Mouse (Mus musculus): ENCODE measurements around the gene Mapk8ip1. TPM values are rescaled to one million over a fixed set of nuclear protein-coding genes. Genes with fewer than 3 reads are reported as not detected.

Gene Mapk8ip1
- total and polyA plus RNA-seq, 2 experiments: 0.65 to 1.6 TPM

DNA sequence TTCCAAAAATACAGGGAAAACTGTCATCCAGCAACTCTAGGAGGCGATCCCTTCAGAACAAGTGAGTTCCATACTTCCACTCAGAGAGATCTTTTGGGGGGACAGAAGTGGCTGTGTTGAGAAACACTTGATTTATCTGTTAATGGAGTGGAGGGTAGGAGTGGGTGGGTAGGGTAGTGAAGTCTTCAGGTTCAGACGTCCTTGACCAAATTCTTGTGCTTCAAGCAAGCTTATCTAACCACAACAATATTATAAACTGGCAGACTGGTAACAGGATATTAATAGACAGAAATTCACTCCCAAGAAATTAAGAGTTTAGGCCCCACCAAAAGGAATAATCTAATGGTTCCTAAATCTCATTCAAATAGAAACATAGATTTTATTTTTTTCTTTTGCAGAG lies 29.0 kb upstream of the Mapk8ip1 start:
- Histone ChIP-seq H3K27me3 (ENCODE audit: control insufficient read depth, insufficient read depth, low read length) (no peaks in the 10 kb centered on the region), H3K79me2 (ENCODE audit: control insufficient read depth, insufficient read depth, low read length) (peaks cover 20% of the 10 kb centered on the region), H3K4me3 (ENCODE audit: insufficient read depth, low read depth, low read length) (no peak overlapping the region), H3K27ac (replicated peaks; ENCODE audit: insufficient read depth, low read depth, low read length) (no peak overlapping the region), H3K36me3 (ENCODE audit: control insufficient read depth, insufficient read depth, low read length) (peaks cover 8% of the 10 kb centered on the region; the same call in 1 of the 2 replicates), H3K9ac (ENCODE audit: low read depth, low read length) (no peak overlapping the region), H3K4me1 (ENCODE audit: control insufficient read depth, insufficient read depth, low read length) (peaks cover 23% of the 10 kb centered on the region)
- DNase-seq (ENCODE audit: extremely low read depth, low read depth, low spot score): no peak
- TF ChIP-seq CTCF (IDR thresholded peaks at IDR 0.05; ENCODE audit: low read depth, low read length) (no peak), POLR2A (IDR thresholded peaks at IDR 0.05; ENCODE audit: extremely low read depth, insufficient read depth, low read length) (no peak)
- WGBS: 73% methylated on average over 2 of the region's 2 CpGs

DNA sequence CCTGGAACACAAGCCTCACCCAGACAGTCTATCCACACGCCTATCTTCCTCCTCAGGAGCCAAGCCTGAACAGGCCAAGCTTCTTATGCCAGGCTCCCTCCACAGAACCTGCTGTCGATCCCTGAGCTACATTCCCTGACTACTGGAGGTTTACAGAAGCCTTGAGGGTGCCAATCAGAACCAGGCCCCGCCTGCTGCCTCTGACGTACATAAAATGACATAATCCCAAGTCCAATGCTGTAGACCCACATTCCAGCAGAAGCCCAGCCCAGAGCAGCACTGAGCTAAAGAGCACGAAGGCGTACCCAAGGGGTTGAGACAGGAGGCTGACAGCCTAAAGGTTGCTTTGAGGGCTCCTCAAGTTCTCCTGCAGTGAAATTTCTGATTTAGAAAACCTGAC lies 26.8 kb upstream of the Mapk8ip1 start:
- no peak overlapping the region for H3K4me3 ChIP-seq (ENCODE audit: insufficient read depth, low read depth, low read length)

GRCm38 (mm10) chr2:92426426-92426825 lies 25.4 kb upstream of the Mapk8ip1 start:
- Histone ChIP-seq H3K27me3 (ENCODE audit: control insufficient read depth, insufficient read depth, low read length) (no peaks in the 10 kb centered on the region), H3K27ac (replicated peaks; ENCODE audit: insufficient read depth, low read depth, low read length) (peak overlapping the region; percentile 35), H3K9ac (ENCODE audit: low read depth, low read length) (no peak overlapping the region), H3K36me3 (ENCODE audit: control insufficient read depth, insufficient read depth, low read length) (peaks cover 14% of the 10 kb centered on the region; the same call in 1 of the 2 replicates), H3K4me1 (ENCODE audit: control insufficient read depth, insufficient read depth, low read length) (peaks cover 51% of the 10 kb centered on the region), H3K4me3 (ENCODE audit: insufficient read depth, low read depth, low read length) (no peak overlapping the region), H3K79me2 (ENCODE audit: control insufficient read depth, insufficient read depth, low read length) (peaks cover 12% of the 10 kb centered on the region)
- DNase-seq (ENCODE audit: extremely low read depth, low read depth, low spot score): no peak
- WGBS: 47% methylated on average over 3 of the region's 3 CpGs
- TF ChIP-seq CTCF (IDR thresholded peaks at IDR 0.05; ENCODE audit: low read depth, low read length): no peak
- no peak for TF ChIP-seq POLR2A (IDR thresholded peaks at IDR 0.05; ENCODE audit: extremely low read depth, insufficient read depth, low read length)

More for the DNA sequence above, 26.8 kb upstream of the Mapk8ip1 start:
- DNase-seq (ENCODE audit: extremely low read depth, low read depth, low spot score): peak; percentile 93
- no peak for TF ChIP-seq POLR2A (IDR thresholded peaks at IDR 0.05; ENCODE audit: extremely low read depth, insufficient read depth, low read length)
- Histone ChIP-seq H3K4me1 (ENCODE audit: control insufficient read depth, insufficient read depth, low read length) (peaks cover 39% of the 10 kb centered on the region), H3K9ac (ENCODE audit: low read depth, low read length) (0 out of 2 replicates have a peak overlapping the region, but pooled peaks have one; percentile 5), H3K79me2 (ENCODE audit: control insufficient read depth, insufficient read depth, low read length) (peaks cover 18% of the 10 kb centered on the region), H3K27me3 (ENCODE audit: control insufficient read depth, insufficient read depth, low read length) (no peaks in the 10 kb centered on the region), H3K27ac (replicated peaks; ENCODE audit: insufficient read depth, low read depth, low read length) (peak overlapping the region; percentile 51), H3K36me3 (ENCODE audit: control insufficient read depth, insufficient read depth, low read length) (peaks cover 10% of the 10 kb centered on the region; the same call in 1 of the 2 replicates)
- WGBS: 16% methylated on average over 6 of the region's 6 CpGs

- Histone ChIP-seq H3K79me2 (ENCODE audit: control insufficient read depth, insufficient read depth, low read length) (peaks cover 6% of the 10 kb centered on the region), H3K27me3 (ENCODE audit: control insufficient read depth, insufficient read depth, low read length) (no peaks in the 10 kb centered on the region), H3K9ac (ENCODE audit: low read depth, low read length) (no peak overlapping the region), H3K4me1 (ENCODE audit: control insufficient read depth, insufficient read depth, low read length) (peaks cover 53% of the 10 kb centered on the region), H3K4me3 (ENCODE audit: insufficient read depth, low read depth, low read length) (no peak overlapping the region), H3K36me3 (ENCODE audit: control insufficient read depth, insufficient read depth, low read length) (peaks cover 22% of the 10 kb centered on the region; the same call in 1 of the 2 replicates), H3K27ac (replicated peaks; ENCODE audit: insufficient read depth, low read depth, low read length) (no peak overlapping the region)
- 60% methylated on average over 4 of the region's 4 CpGs for WGBS
- TF ChIP-seq CTCF (IDR thresholded peaks at IDR 0.05; ENCODE audit: low read depth, low read length) (no peak), POLR2A (IDR thresholded peaks at IDR 0.05; ENCODE audit: extremely low read depth, insufficient read depth, low read length) (no peak)
- no peak for DNase-seq (ENCODE audit: extremely low read depth, low read depth, low spot score)
Observed at GRCm38 (mm10) chr2:92425366-92425765, 24.3 kb upstream of the Mapk8ip1 start.

GRCm38 (mm10) chr2:92424462-92425308 lies 23.6 kb upstream of the Mapk8ip1 start:
- peak; percentile 50 for DNase-seq (ENCODE audit: extremely low read depth, low read depth, low spot score)

More at GRCm38 (mm10) chr2:92424462-92425308, 23.6 kb upstream of the Mapk8ip1 start:
- Histone ChIP-seq H3K27me3 (ENCODE audit: control insufficient read depth, insufficient read depth, low read length) (no peaks in the 10 kb centered on the region), H3K36me3 (ENCODE audit: control insufficient read depth, insufficient read depth, low read length) (peaks cover 26% of the 10 kb centered on the region), H3K4me1 (ENCODE audit: control insufficient read depth, insufficient read depth, low read length) (peaks cover 53% of the 10 kb centered on the region), H3K4me3 (ENCODE audit: insufficient read depth, low read depth, low read length) (no peak overlapping the region), H3K27ac (replicated peaks; ENCODE audit: insufficient read depth, low read depth, low read length) (peak overlapping the region; percentile 79), H3K79me2 (ENCODE audit: control insufficient read depth, insufficient read depth, low read length) (peaks cover 5% of the 10 kb centered on the region), H3K9ac (ENCODE audit: low read depth, low read length) (no peak overlapping the region)
- TF ChIP-seq CTCF (IDR thresholded peaks at IDR 0.05; ENCODE audit: low read depth, low read length) (no peak), POLR2A (IDR thresholded peaks at IDR 0.05; ENCODE audit: extremely low read depth, insufficient read depth, low read length) (no peak)
- WGBS: 53% methylated on average over 9 of the region's 9 CpGs
